Comparison of ENCODE assay signal across 22 mouse cellular contexts in genomic region chr2:32512592-32512991, GRCm38 (mm10). TPM values are rescaled to one million over a fixed set of nuclear protein-coding genes. Genes with fewer than 3 reads are reported as not detected.
A peak's percentile ranks its signal among the peaks of the same experiment; 100 is the strongest.
DNase-seq lines count a peak whose midpoint lies in the region.
"Had no signal": no experiment of that assay in that cellular context is flagged by ENCODE, and none has a peak within 500 bp of the region (broad histone marks: within the 10 kb centered on the region; RNA-seq: fewer than 3 reads in every experiment).

No protein-coding gene starts in this region.

- peak; percentile 57 for DNase-seq in CD4-positive helper T cell, adult 2 months (ENCODE audit: low read depth, low spot score)
- no peak for DNase-seq in embryonic facial prominence, embryonic 10.5 days (ENCODE audit: low spot score)
- peak; percentile 54 for DNase-seq in naive thymus-derived CD4-positive, alpha-beta T cell, adult 2 months (ENCODE audit: low read depth)
- no peak for DNase-seq in neural tube, embryonic 10.5 days (ENCODE audit: extremely low spot score, low spot score)
- DNase-seq in T-cell, adult 2 months (ENCODE audit: low spot score) = no peak
- DNase-seq: adrenal gland, adult 2 months; adrenal gland, postnatal 14 days; adrenal gland, postnatal 36 days; B cell, adult 2 months; cerebellum, adult 11-12 months; cerebellum, adult 2 months; cerebellum, adult 9-10 months; cerebellum, postnatal 10 days; cerebellum, postnatal 25 days had no signal

- peaks cover 37% of the 10 kb centered on the region for H3K4me1 ChIP-seq in embryonic facial prominence, embryonic 10.5 days
- H3K4me1 ChIP-seq: forebrain, embryonic 12.5 days had no signal

- H3K36me3 ChIP-seq in embryonic facial prominence, embryonic 10.5 days (replicated peaks) = no peaks in the 10 kb centered on the region
- H3K36me3 ChIP-seq: embryonic facial prominence, embryonic 13.5 days; embryonic facial prominence, embryonic 15.5 days; forebrain, embryonic 10.5 days; forebrain, embryonic 12.5 days; G1E had no signal

- peak overlapping the region; percentile 21; the same call in 1 of the 2 replicates for H3K27ac ChIP-seq in embryonic facial prominence, embryonic 10.5 days (replicated peaks)
- H3K27ac ChIP-seq: embryonic facial prominence, embryonic 13.5 days; embryonic facial prominence, embryonic 15.5 days; forebrain, embryonic 10.5 days; forebrain, embryonic 12.5 days had no signal

- WGBS in embryonic facial prominence, embryonic 10.5 days = 83% methylated on average over 7 of the region's 7 CpGs

- H3K4me3 ChIP-seq in embryonic facial prominence, embryonic 10.5 days = no peak overlapping the region
- H3K4me3 ChIP-seq: embryonic facial prominence, embryonic 13.5 days; embryonic facial prominence, embryonic 15.5 days; erythroblast, embryonic 14.5 days; forebrain, embryonic 10.5 days; forebrain, embryonic 12.5 days had no signal

- H3K27me3 ChIP-seq in embryonic facial prominence, embryonic 10.5 days (replicated peaks; ENCODE audit: low read depth, poor library complexity, severe bottlenecking) = no peaks in the 10 kb centered on the region
- H3K27me3 ChIP-seq: CH12.LX; embryonic facial prominence, embryonic 13.5 days; embryonic facial prominence, embryonic 15.5 days; forebrain, embryonic 12.5 days; Patski had no signal

- H3K9me3 ChIP-seq in embryonic facial prominence, embryonic 10.5 days = no peaks in the 10 kb centered on the region
- H3K9me3 ChIP-seq: embryonic facial prominence, embryonic 13.5 days; embryonic facial prominence, embryonic 15.5 days; forebrain, embryonic 10.5 days; forebrain, embryonic 12.5 days; G1E had no signal

RNA-seq across cellular contexts. Expression of gene Fam102a, which starts 22.5 kb away (rescaled TPM):
- polyA plus RNA-seq in embryonic facial prominence, embryonic 10.5 days (2016; fragmentation: Nextera tagmentation; extraction: Ambion mirVana) = 11.8 and 12.3 TPM in 2 replicates

RNA-seq across cellular contexts. Expression of gene Dpm2, which starts 58.1 kb away (rescaled TPM):
- polyA plus RNA-seq in embryonic facial prominence, embryonic 10.5 days (2016; fragmentation: Nextera tagmentation; extraction: Ambion mirVana) = 109 and 111 TPM in 2 replicates

Comparison
In these comparisons a context has a peak if more than half of its experiments do, and no peak if none do; other contexts are left out.
1. DNase-seq: peak in CD4-positive helper T cell, adult 2 months (single experiment) and naive thymus-derived CD4-positive, alpha-beta T cell, adult 2 months (single experiment); none in embryonic facial prominence, embryonic 10.5 days (single experiment), neural tube, embryonic 10.5 days (single experiment) and T-cell, adult 2 months (single experiment).